Mouse (Mus musculus): ENCODE measurements around the gene Nrcam. TPM values are rescaled to one million over a fixed set of nuclear protein-coding genes. Genes with fewer than 3 reads are reported as not detected.

The Nrcam gene
- total and polyA plus RNA-seq, 3 experiments, result 0.05 to 0.33 (median 0.13) TPM

- no peaks in the 10 kb centered on the region for H3K9me3 ChIP-seq (replicated peaks; ENCODE audit: low read length)
- H3K36me3 ChIP-seq (replicated peaks in 1 of 2; ENCODE audit: control insufficient read depth in 1 of 2, insufficient read depth in 1 of 2, low read length in 1 of 2), result no peaks in the 10 kb centered on the region
- no peaks in the 10 kb centered on the region for H3K4me1 ChIP-seq (ENCODE audit: control insufficient read depth in 1 of 2, insufficient read depth in 2 of 2)
- no peaks in the 10 kb centered on the region for H3K79me2 ChIP-seq (replicated peaks; ENCODE audit: control insufficient read depth, extremely low read depth, insufficient read depth, poor library complexity, severe bottlenecking)
- H3K4me3 ChIP-seq (replicated peaks in 1 of 3; ENCODE audit: low read depth in 2 of 3, low read length in 2 of 3, poor library complexity in 1 of 3), result no peak overlapping the region
- dilution Hi-C loops (cut with MboI; ENCODE audit: extremely low pct_ligation_motif_present, extremely low pct_unique_long_range_greater_than_20kb, low sequenced_read_pairs), result no loop called here
- DNase-seq (ENCODE audit: extremely low read depth), result no peak
- H3K27ac ChIP-seq (ENCODE audit: insufficient read depth, low read depth), result no peak overlapping the region
- H3K27me3 ChIP-seq (replicated peaks), result no peaks in the 10 kb centered on the region
- H3K4me2 ChIP-seq (ENCODE audit: insufficient read depth, low read depth, poor library complexity, severe bottlenecking), result no peak overlapping the region
- no peak for TF ChIP-seq KAT2A (IDR thresholded peaks at IDR 0.05; ENCODE audit: insufficient replicate concordance, low read length)
- no peak for TF ChIP-seq JUND (conservative IDR thresholded peaks at IDR 0.05; ENCODE audit: low read depth, low read length)
- no peak for TF ChIP-seq USF2 (conservative IDR thresholded peaks at IDR 0.05; ENCODE audit: low read depth, low read length)
- no peak for TF ChIP-seq POLR2AphosphoS2 (IDR thresholded peaks at IDR 0.05; ENCODE audit: low read depth, low read length)
- TF ChIP-seq TBP (conservative IDR thresholded peaks at IDR 0.05; ENCODE audit: low read depth, low read length), result no peak
- no peak for TF ChIP-seq RAD21 (IDR thresholded peaks at IDR 0.05; ENCODE audit: low read depth, low read length)
- no peak for TF ChIP-seq RCOR1 (conservative IDR thresholded peaks at IDR 0.05; ENCODE audit: low read depth, low read length)
- TF ChIP-seq CTCF (conservative IDR thresholded peaks at IDR 0.05 in 1 of 2, IDR thresholded peaks at IDR 0.05 in 1 of 2; ENCODE audit: low read depth in 2 of 2, low read length in 2 of 2), result no peak
- TF ChIP-seq MAZ (IDR thresholded peaks at IDR 0.05; ENCODE audit: low read depth, low read length), result no peak
- no peak for TF ChIP-seq NRF1 (IDR thresholded peaks at IDR 0.05; ENCODE audit: low read depth, low read length)
- TF ChIP-seq EP300 (IDR thresholded peaks at IDR 0.05; ENCODE audit: low read length), result no peak
- in situ Hi-C loops (cut with MboI; ENCODE audit: low pct_ligation_motif_present, low pct_unique_long_range_greater_than_20kb, low sequenced_read_pairs), result no loop called here
- H3K9ac ChIP-seq (ENCODE audit: insufficient read depth, low read depth), result no peak overlapping the region
Observed at GRCm38 (mm10) chr12:44425040-44425439, 96.4 kb downstream of the Nrcam start.

GRCm38 (mm10) chr12:44430335-44430734 is 101.7 kb downstream of the Nrcam start:
- H3K9me3 ChIP-seq (replicated peaks; ENCODE audit: low read length), result no peaks in the 10 kb centered on the region
- no peak overlapping the region for H3K4me3 ChIP-seq (replicated peaks in 1 of 3; ENCODE audit: low read depth in 2 of 3, low read length in 2 of 3, poor library complexity in 1 of 3)
- H3K36me3 ChIP-seq (replicated peaks in 1 of 2; ENCODE audit: control insufficient read depth in 1 of 2, insufficient read depth in 1 of 2, low read length in 1 of 2), result no peaks in the 10 kb centered on the region
- no peak overlapping the region for H3K4me2 ChIP-seq (ENCODE audit: insufficient read depth, low read depth, poor library complexity, severe bottlenecking)
- no peaks in the 10 kb centered on the region for H3K4me1 ChIP-seq (ENCODE audit: control insufficient read depth in 1 of 2, insufficient read depth in 2 of 2)
- H3K9ac ChIP-seq (ENCODE audit: insufficient read depth, low read depth), result no peak overlapping the region
- H3K27ac ChIP-seq (ENCODE audit: insufficient read depth, low read depth), result no peak overlapping the region
- dilution Hi-C loops (cut with MboI; ENCODE audit: extremely low pct_ligation_motif_present, extremely low pct_unique_long_range_greater_than_20kb, low sequenced_read_pairs) (no loop called here), in situ Hi-C loops (cut with MboI; ENCODE audit: low pct_ligation_motif_present, low pct_unique_long_range_greater_than_20kb, low sequenced_read_pairs) (no loop called here)
- no peaks in the 10 kb centered on the region for H3K79me2 ChIP-seq (replicated peaks; ENCODE audit: control insufficient read depth, extremely low read depth, insufficient read depth, poor library complexity, severe bottlenecking)
- no peaks in the 10 kb centered on the region for H3K27me3 ChIP-seq (replicated peaks)
- no peak for TF ChIP-seq ELF1 (IDR thresholded peaks at IDR 0.05; ENCODE audit: low read depth, low read length)
- no peak for TF ChIP-seq POLR2A (IDR thresholded peaks at IDR 0.05; ENCODE audit: low read depth, low read length)
- TF ChIP-seq RCOR1 (conservative IDR thresholded peaks at IDR 0.05; ENCODE audit: low read depth, low read length), result no peak
- TF ChIP-seq MEF2A (IDR thresholded peaks at IDR 0.05; ENCODE audit: borderline replicate concordance, low read depth, low read length), result no peak
- TF ChIP-seq BHLHE40 (IDR thresholded peaks at IDR 0.05; ENCODE audit: low read depth, low read length), result no peak
- TF ChIP-seq RAD21 (IDR thresholded peaks at IDR 0.05; ENCODE audit: low read depth, low read length), result no peak
- TF ChIP-seq CHD1 (IDR thresholded peaks at IDR 0.05; ENCODE audit: low read depth, low read length), result no peak
- TF ChIP-seq SMC3 (IDR thresholded peaks at IDR 0.05; ENCODE audit: low read depth, low read length), result no peak
- no peak for TF ChIP-seq GABPA (IDR thresholded peaks at IDR 0.05; ENCODE audit: insufficient replicate concordance, low read depth, low read length)
- no peak for TF ChIP-seq MXI1 (IDR thresholded peaks at IDR 0.05; ENCODE audit: low read depth, low read length)
- no peak for TF ChIP-seq POLR2AphosphoS2 (IDR thresholded peaks at IDR 0.05; ENCODE audit: low read depth, low read length)
- TF ChIP-seq TCF12 (IDR thresholded peaks at IDR 0.05; ENCODE audit: low read depth, low read length), result no peak
- no peak for TF ChIP-seq SIN3A (IDR thresholded peaks at IDR 0.05; ENCODE audit: low read length)
- no peak for TF ChIP-seq ZC3H11A (IDR thresholded peaks at IDR 0.05; ENCODE audit: low read depth, low read length)
- no peak for TF ChIP-seq MAX (IDR thresholded peaks at IDR 0.05; ENCODE audit: low read length)
- TF ChIP-seq JUN (IDR thresholded peaks at IDR 0.05; ENCODE audit: insufficient read depth, low read depth, low read length), result no peak
- TF ChIP-seq ZKSCAN1 (IDR thresholded peaks at IDR 0.05; ENCODE audit: borderline replicate concordance, low read depth, low read length), result no peak
- TF ChIP-seq ZNF384 (IDR thresholded peaks at IDR 0.05; ENCODE audit: low read depth, low read length), result no peak
- no peak for DNase-seq (ENCODE audit: extremely low read depth)
